Mouse (Mus musculus): ENCODE measurements around the gene Epb41. TPM values are rescaled to one million over a fixed set of nuclear protein-coding genes. Genes with fewer than 3 reads are reported as not detected.
A peak's percentile ranks its signal among the peaks of the same experiment; 100 is the strongest.

Gene Epb41
- 115 and 123 TPM in 2 replicates for polyA plus RNA-seq (2016; fragmentation: Nextera tagmentation; extraction: Ambion mirVana)

DNA sequence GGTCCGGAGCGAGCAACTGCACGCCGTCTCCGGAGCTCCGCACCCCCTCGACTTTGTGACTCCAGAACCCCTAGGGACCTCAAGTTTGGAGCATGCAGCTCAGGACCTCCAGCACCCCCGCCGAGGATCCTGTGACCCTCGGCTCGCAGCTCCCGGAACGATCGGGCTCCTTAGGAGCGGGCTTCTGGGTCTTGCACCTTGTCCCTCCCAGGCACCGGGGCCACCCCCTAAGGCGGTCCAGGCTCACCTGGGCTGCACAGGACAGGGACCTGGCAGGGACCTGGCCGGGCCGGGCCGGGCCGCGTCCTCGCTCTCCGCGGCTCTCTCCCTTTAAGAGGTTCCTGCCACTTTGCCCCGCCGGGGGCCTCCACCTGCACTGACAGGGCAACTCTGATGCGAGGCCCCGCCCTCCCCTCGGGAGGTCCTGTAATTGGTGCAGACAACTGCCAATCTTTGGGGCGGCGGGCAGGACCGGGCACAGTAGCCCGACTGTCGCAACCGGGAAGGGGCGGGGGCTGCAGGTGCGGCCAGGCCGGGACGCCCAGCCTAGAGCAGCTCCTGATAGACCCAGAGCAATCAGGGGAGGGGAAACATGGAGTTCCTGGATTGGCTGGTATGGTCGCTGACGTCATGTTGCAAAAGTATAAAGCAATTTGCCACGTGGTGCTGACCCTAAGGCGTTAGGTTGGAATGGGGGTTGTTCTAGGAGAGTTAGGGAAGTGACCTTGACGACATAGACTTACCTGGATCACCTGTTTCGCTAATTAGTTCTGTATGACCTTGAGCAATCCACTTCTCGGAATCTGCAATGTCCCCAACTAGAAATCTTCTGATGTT, at the start of gene Epb41:
TSS of gene Epb41 (minus strand) at position 389 of the 837 bp plus-strand sequence.
- peak within 1 kb of the TSS; percentile 87 for H3K4me3 ChIP-seq
- no peaks in the 10 kb centered on the region for H3K36me3 ChIP-seq (replicated peaks)
- DNase-seq (ENCODE audit: extremely low spot score, low spot score): peak; percentile 95
- H3K4me1 ChIP-seq: peaks cover 69% of the 10 kb centered on the region
- H3K9me3 ChIP-seq: no peaks in the 10 kb centered on the region
- H3K27me3 ChIP-seq (ENCODE audit: poor library complexity, severe bottlenecking): peaks cover 92% of the 10 kb centered on the region
- 2% methylated on average over 47 of the region's 47 CpGs for WGBS
- peak within 1 kb of the TSS; percentile 83 for H3K27ac ChIP-seq

DNA sequence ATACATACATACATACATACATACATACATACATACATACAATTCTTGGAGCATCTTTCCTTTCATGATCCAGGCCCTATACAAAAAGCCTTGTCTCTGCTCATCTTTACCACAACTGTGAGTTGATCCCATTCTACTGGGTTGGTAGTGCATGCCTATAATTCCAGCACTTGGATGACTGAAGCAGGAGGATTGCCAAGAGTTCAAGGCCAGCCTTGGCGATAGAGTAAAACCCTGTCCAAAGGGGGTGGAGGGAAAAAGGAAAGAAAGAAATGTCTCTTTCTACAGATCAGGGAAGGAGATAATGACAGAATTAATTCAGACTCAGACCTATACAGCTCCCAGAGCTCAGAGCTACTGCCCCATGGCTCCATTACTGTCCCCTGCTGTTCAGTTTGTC, 48.0 kb upstream of the Epb41 start:
- no peak overlapping the region for H3K27ac ChIP-seq
- H3K4me3 ChIP-seq: no peak overlapping the region
- 85% methylated on average over 1 of the region's 1 CpGs for WGBS
- no peaks in the 10 kb centered on the region for H3K36me3 ChIP-seq (replicated peaks)
- peaks cover 7% of the 10 kb centered on the region; the same call in 1 of the 2 replicates for H3K27me3 ChIP-seq (ENCODE audit: poor library complexity, severe bottlenecking)
- H3K9me3 ChIP-seq: no peaks in the 10 kb centered on the region
- H3K4me1 ChIP-seq: no peaks in the 10 kb centered on the region
- no peak for DNase-seq (ENCODE audit: extremely low spot score, low spot score)

DNA sequence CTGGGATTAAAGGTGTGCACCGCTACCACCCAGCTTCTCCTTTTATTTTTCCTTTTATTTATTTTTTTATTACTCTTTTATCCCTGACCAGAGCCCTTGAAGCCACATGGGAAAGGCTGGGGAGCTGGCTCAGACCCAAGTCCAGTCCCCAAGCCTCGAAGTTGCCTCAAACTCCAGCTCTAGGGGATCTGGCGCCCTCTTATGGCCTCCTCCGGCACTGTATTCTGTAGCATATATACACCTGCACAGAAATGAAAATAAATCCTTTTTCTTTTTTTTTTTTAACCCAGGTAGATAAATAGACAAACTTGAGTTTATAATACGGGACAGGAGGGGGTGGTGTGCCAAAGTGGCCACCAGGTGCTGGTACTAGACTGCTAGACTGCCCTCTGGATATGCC, 46.6 kb upstream of the Epb41 start:
- WGBS: 84% methylated on average over 5 of the region's 5 CpGs
- H3K4me3 ChIP-seq: no peak overlapping the region

DNA sequence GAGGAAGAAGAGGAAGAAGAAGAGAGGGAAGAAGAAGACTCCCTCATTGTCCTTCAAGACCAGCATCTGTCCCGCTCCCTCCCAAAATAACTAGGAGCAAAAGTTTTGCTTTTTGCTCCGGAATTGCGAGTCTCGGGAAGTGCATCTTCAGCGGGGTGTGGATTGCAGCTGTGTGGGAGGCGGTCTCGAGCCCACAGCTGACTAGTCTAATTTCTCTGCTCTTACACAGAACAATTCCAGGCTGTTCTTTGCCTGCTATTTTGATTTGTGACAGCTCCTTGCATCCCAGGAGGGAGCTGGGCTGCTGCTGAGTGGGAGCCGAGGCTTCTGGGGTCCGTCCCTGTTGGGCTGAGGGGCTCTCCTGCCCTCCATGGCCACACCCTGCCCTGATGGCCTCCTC, 44.4 kb upstream of the Epb41 start:
- no peaks in the 10 kb centered on the region for H3K4me1 ChIP-seq
- no peak for DNase-seq (ENCODE audit: extremely low spot score, low spot score)
- WGBS: 79% methylated on average over 9 of the region's 9 CpGs
- H3K27me3 ChIP-seq (ENCODE audit: poor library complexity, severe bottlenecking): peaks cover 19% of the 10 kb centered on the region
- H3K9me3 ChIP-seq: no peaks in the 10 kb centered on the region
- H3K36me3 ChIP-seq (replicated peaks): no peaks in the 10 kb centered on the region
- H3K27ac ChIP-seq: no peak overlapping the region
- H3K4me3 ChIP-seq: no peak overlapping the region

More for the DNA sequence above, 46.6 kb upstream of the Epb41 start:
- Histone ChIP-seq H3K9me3 (no peaks in the 10 kb centered on the region), H3K4me1 (no peaks in the 10 kb centered on the region), H3K27me3 (ENCODE audit: poor library complexity, severe bottlenecking) (peaks cover 9% of the 10 kb centered on the region; the same call in 1 of the 2 replicates), H3K27ac (no peak overlapping the region), H3K36me3 (replicated peaks) (no peaks in the 10 kb centered on the region)
- no peak for DNase-seq (ENCODE audit: extremely low spot score, low spot score)

DNA sequence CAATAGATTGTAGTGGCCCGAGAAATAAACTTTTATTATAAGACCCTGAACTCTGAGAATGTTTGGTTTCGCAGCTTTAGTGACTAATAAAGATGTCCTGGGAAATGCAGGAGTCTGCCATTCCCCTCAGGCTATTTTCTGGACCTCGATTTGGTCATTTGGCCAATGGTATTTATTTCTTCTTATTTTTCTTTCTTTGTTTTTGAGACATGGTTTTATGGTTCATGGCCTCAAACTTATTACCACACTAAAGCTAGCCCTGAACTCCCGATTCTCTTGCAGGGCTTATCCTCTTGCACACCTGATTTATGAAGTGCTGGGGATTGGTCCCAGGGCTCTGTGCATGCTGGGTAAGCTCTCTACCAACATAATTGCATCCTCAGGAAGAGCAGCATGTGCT, 41.2 kb upstream of the Epb41 start:
- 87% methylated on average over 4 of the region's 4 CpGs for WGBS
- no peak for DNase-seq (ENCODE audit: extremely low spot score, low spot score)
- no peak overlapping the region for H3K4me3 ChIP-seq
- H3K27ac ChIP-seq: no peak overlapping the region
- peaks cover 19% of the 10 kb centered on the region for H3K4me1 ChIP-seq
- H3K36me3 ChIP-seq (replicated peaks): no peaks in the 10 kb centered on the region
- no peaks in the 10 kb centered on the region for H3K9me3 ChIP-seq
- peaks cover 51% of the 10 kb centered on the region for H3K27me3 ChIP-seq (ENCODE audit: poor library complexity, severe bottlenecking)

DNA sequence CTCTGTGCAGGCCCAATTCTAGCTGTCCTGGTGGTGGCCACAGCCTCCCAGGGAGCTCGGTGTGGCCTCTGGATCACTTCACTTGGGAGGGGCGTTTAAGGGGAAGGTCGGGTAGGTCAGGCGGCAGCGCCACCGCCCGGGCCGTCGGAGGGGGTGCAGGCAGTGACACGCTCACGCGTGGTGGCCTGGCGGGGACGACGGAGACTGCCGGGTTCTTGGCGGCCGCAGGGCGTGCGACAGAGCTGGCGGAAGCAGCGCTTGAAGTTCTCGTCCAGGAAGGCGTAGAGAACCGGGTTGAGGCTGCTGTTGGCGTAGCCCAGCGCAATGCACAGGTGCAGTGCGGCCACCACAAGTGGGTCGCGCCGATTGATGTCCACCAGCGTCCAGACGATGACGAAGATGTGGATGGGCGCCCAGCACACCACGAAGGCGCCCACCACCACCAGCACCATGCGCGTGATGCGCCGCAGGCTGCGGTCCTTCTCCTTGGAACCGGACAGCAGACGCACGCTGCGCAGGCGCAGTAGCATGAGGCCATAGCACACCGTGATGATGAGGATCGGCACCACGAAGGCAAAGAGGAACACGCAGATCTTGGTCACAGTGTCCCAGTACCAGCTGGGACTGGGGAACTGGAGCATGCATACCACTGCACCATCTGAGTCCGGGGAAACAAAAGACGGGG, 38.4 kb upstream of the Epb41 start:
- Histone ChIP-seq H3K4me1 (peaks cover 32% of the 10 kb centered on the region), H3K27ac (peak overlapping the region; percentile 27; the same call in 1 of the 2 replicates), H3K4me3 (peak overlapping the region; percentile 47), H3K27me3 (ENCODE audit: poor library complexity, severe bottlenecking) (peaks cover 47% of the 10 kb centered on the region), H3K9me3 (no peaks in the 10 kb centered on the region), H3K36me3 (replicated peaks) (no peaks in the 10 kb centered on the region)
- WGBS: 49% methylated on average over 53 of the region's 53 CpGs
- no peak for DNase-seq (ENCODE audit: extremely low spot score, low spot score)

DNA sequence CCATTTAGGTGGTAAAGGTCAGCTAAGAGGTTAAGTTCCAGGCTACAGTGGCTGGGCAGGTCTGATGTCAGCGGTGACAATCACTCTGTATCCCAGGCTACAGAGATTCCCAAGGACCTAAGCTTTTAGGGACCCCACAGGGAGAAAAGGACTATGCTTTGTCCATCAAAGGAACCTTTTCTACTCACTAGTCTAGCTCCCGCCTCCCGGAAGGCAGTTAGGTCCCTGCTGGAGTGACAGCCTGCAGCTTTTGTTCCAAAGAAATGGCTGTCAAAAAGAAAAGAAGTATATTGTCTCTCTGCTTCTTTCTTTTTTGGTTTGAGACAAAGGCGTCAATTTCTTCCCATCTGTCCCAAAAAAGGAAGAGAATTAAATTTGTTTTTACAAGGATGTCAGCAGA, 36.1 kb upstream of the Epb41 start:
- Histone ChIP-seq H3K4me1 (peaks cover 32% of the 10 kb centered on the region), H3K4me3 (no peak overlapping the region), H3K36me3 (replicated peaks) (no peaks in the 10 kb centered on the region), H3K9me3 (no peaks in the 10 kb centered on the region), H3K27ac (0 out of 2 replicates have a peak overlapping the region, but pooled peaks have one; percentile 31), H3K27me3 (ENCODE audit: poor library complexity, severe bottlenecking) (peaks cover 42% of the 10 kb centered on the region)
- WGBS: 38% methylated on average over 4 of the region's 4 CpGs
- DNase-seq (ENCODE audit: extremely low spot score, low spot score): no peak

DNA sequence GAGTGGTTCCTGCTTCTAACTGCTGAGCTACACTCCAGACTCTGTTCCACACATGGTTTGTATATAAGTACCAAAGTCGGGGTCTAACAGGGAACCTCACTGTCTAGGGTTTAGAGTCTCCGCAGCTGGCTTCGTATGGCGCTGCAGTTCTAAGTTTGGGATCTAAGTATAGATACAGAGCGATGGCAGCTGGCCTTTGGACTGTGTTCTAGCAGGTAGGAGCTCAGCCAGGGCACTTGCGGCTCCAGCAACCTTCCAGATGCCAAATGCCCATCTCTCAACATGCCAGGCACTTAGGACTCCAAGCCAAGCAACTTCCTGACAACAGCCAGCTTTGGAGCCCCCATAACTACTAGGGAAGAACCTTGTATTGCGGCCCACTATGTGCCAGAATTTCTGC, 33.1 kb upstream of the Epb41 start:
- H3K4me3 ChIP-seq: no peak overlapping the region
- WGBS: 95% methylated on average over 7 of the region's 7 CpGs
- no peak for DNase-seq (ENCODE audit: extremely low spot score, low spot score)
- no peaks in the 10 kb centered on the region for H3K9me3 ChIP-seq
- H3K36me3 ChIP-seq (replicated peaks): no peaks in the 10 kb centered on the region
- H3K4me1 ChIP-seq: peaks cover 29% of the 10 kb centered on the region
- H3K27me3 ChIP-seq (ENCODE audit: poor library complexity, severe bottlenecking): peaks cover 18% of the 10 kb centered on the region
- no peak overlapping the region for H3K27ac ChIP-seq

DNA sequence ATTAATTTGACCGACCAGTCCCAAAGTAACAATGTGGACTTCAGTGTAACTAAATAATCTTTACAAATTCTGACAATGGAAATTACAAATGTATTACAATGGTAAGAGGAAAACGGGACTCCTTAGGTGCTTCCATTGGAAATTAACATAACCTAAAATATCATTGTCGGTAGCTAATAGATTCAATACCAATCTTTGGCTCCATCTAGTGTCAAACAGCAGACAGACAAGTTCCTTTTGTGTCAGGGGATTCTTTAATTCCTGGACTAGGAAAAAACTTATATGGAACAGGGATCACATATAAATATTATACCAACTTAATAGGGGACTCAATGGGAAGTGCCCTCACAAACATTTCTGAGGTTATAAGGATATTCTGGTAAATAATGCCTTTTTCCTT, 26.0 kb upstream of the Epb41 start:
- WGBS: 57% methylated on average over 3 of the region's 3 CpGs
- no peak for DNase-seq (ENCODE audit: extremely low spot score, low spot score)
- no peaks in the 10 kb centered on the region for H3K27me3 ChIP-seq (ENCODE audit: poor library complexity, severe bottlenecking)

DNA sequence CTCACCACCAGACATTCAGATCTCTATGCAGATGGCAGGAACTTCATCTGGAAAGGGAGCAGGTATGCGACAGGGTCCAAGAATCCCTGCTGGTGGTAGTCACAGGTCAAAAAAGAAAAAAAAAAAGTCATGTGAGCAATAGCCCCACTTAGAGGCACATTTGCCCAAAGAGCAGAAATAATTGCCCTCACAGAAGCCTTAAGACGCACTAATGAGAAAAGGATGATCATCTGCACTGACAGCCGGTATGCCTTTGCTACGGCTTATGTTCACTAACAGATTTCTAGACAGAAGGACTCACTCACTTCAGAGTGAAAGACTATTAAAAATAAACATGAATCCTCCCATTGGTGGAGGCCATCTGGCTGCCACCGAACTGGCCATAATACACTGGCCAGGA, 24.4 kb upstream of the Epb41 start:
- 82% methylated on average over 5 of the region's 5 CpGs for WGBS
- Histone ChIP-seq H3K27me3 (ENCODE audit: poor library complexity, severe bottlenecking) (no peaks in the 10 kb centered on the region), H3K4me3 (no peak overlapping the region), H3K36me3 (replicated peaks) (no peaks in the 10 kb centered on the region), H3K4me1 (peaks cover 5% of the 10 kb centered on the region), H3K9me3 (no peaks in the 10 kb centered on the region), H3K27ac (no peak overlapping the region)
- DNase-seq (ENCODE audit: extremely low spot score, low spot score): no peak

More for the DNA sequence above, 26.0 kb upstream of the Epb41 start:
- Histone ChIP-seq H3K4me3 (no peak overlapping the region), H3K27ac (no peak overlapping the region), H3K9me3 (no peaks in the 10 kb centered on the region), H3K36me3 (replicated peaks) (no peaks in the 10 kb centered on the region), H3K4me1 (peaks cover 5% of the 10 kb centered on the region)

DNA sequence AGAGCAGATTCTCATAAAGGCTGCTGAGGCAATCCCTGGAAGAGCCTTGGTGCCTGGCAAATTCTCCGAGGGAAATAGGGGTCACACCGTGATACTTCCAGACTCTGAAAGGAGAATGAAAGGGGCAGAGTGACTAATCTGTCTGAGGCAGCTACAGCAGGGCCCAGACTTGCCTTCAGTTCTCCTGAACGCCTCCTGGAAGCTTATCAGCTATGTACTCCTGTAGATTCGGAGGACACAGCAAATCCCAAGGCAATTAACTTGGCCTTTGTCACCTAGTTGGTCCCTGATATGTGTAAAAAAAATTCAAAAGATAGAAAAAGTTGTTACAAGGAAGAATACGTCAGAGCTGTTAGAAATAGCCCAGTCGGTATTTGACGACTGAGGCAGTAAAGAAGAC, 19.9 kb upstream of the Epb41 start:
- no peaks in the 10 kb centered on the region for H3K4me1 ChIP-seq
- no peak overlapping the region for H3K27ac ChIP-seq
- no peaks in the 10 kb centered on the region for H3K36me3 ChIP-seq (replicated peaks)
- H3K9me3 ChIP-seq: no peaks in the 10 kb centered on the region
- H3K4me3 ChIP-seq: no peak overlapping the region
- DNase-seq (ENCODE audit: extremely low spot score, low spot score): no peak
- WGBS: 82% methylated on average over 7 of the region's 7 CpGs
- H3K27me3 ChIP-seq (ENCODE audit: poor library complexity, severe bottlenecking): no peaks in the 10 kb centered on the region

DNA sequence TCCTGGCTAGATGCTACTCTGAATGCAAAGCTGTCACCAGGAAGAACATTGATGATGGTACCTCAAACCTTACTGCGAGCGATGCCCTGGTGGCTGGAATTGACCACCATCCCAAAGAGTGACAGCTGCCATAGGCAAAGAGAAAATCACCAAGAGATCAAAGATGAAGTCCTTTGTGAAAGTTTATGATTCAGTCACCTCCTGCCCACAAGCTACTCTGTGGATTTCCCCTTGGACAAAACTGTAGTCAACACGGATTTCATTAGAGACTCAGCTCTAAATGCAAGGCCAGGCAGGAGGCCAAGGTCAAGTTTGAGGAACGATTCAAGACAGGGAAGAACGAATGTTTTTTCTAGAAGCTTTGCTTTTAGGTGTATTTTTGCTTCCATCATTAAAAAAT, 18.8 kb upstream of the Epb41 start:
- no peak overlapping the region for H3K4me3 ChIP-seq
- 92% methylated on average over 5 of the region's 5 CpGs for WGBS
- no peaks in the 10 kb centered on the region for H3K27me3 ChIP-seq (ENCODE audit: poor library complexity, severe bottlenecking)
- H3K4me1 ChIP-seq: no peaks in the 10 kb centered on the region
- no peaks in the 10 kb centered on the region for H3K36me3 ChIP-seq (replicated peaks)
- no peaks in the 10 kb centered on the region for H3K9me3 ChIP-seq
- H3K27ac ChIP-seq: no peak overlapping the region
- no peak for DNase-seq (ENCODE audit: extremely low spot score, low spot score)

DNA sequence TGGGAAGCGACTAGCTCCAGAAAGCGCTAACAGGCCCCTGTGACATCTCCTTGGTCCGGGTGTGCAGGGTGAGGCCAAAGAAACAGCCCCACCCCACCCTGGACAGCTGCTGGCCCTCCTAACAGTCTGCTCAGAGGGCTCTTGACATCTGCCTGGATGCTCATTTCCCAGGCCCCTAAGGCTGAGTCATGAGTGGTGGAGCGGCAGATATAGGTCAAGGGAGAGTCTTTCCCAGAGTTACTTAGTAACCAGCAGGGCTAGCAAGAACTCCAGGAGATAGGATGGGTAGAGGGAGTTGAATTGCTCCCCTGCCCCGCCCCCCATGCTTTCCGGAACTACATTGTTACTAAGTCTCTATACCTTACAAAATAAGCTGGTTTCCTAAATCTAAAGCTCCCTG, 18.0 kb upstream of the Epb41 start:
- no peak for DNase-seq (ENCODE audit: extremely low spot score, low spot score)
- H3K36me3 ChIP-seq (replicated peaks): no peaks in the 10 kb centered on the region
- WGBS: 85% methylated on average over 6 of the region's 6 CpGs
- no peak overlapping the region for H3K4me3 ChIP-seq
- H3K27ac ChIP-seq: no peak overlapping the region
- no peaks in the 10 kb centered on the region for H3K9me3 ChIP-seq
- H3K4me1 ChIP-seq: no peaks in the 10 kb centered on the region
- no peaks in the 10 kb centered on the region; the same call in 1 of the 2 replicates for H3K27me3 ChIP-seq (ENCODE audit: poor library complexity, severe bottlenecking)
